Mouse (Mus musculus) C2C12 (cell line): ENCODE measurements at regions not wholly inside any gene's neighbourhood (a gene's known extent, or its start where the extent isn't known, plus 50 kb on each side); places are given as distances from the start of the nearest gene placed in this dataset.

Experiments used
- H3K27me3 ChIP-seq: one replicate; pipeline ENCODE4 v1.6.1; 2011; ENCODE audit not compliant: control insufficient read depth, insufficient read depth, insufficient read length
- H3K36me3 ChIP-seq: one replicate; pipeline ENCODE4 v1.6.1; 2011; ENCODE audit not compliant: control insufficient read depth, insufficient read depth
- H3K4me3 ChIP-seq: one replicate; pipeline ENCODE4 v1.5.1; 2011; ENCODE audit warnings: mild to moderate bottlenecking, control low read depth; ENCODE audit not compliant: poor library complexity, insufficient read depth, severe bottlenecking
- H3K79me2 ChIP-seq: one replicate; pipeline ENCODE4 v1.6.1; 2011; ENCODE audit not compliant: control insufficient read depth, insufficient read depth
- H3K79me3 ChIP-seq: one replicate; pipeline ENCODE4 v1.6.1; 2011; ENCODE audit warnings: low read depth, control low read depth
- H3ac ChIP-seq: one replicate; pipeline ENCODE3; 2011; ENCODE audit warnings: low read depth; ENCODE audit not compliant: control insufficient read depth, insufficient read length
- CEBPB ChIP-seq: IDR thresholded peaks from one replicate; pipeline ENCODE4 v1.6.1; 2011; ENCODE audit warnings: low read depth, mild to moderate bottlenecking, control low read depth, moderate library complexity
- CTCF ChIP-seq: IDR thresholded peaks from one replicate; pipeline ENCODE4 v1.5.1; 2011; ENCODE audit not compliant: control insufficient read depth, insufficient read depth, insufficient read length
- FOSL1 ChIP-seq: IDR thresholded peaks from one replicate; pipeline ENCODE4 v1.8.0; 2011; ENCODE audit warnings: mild to moderate bottlenecking, low read length; ENCODE audit not compliant: poor library complexity, insufficient read depth, severe bottlenecking
- MAX ChIP-seq: IDR thresholded peaks from one replicate; pipeline ENCODE4 v1.6.1; 2011; ENCODE audit warnings: mild to moderate bottlenecking, control low read depth
- MYOD1 ChIP-seq: IDR thresholded peaks from one replicate; pipeline ENCODE4 v1.6.1; 2011; ENCODE audit warnings: low read depth; ENCODE audit not compliant: control insufficient read depth, insufficient read length
- MYOG ChIP-seq: IDR thresholded peaks from one replicate; pipeline ENCODE4 v1.6.1; 2011; ENCODE audit not compliant: control insufficient read depth, insufficient read length; ENCODE audit errors: extremely low read depth
- USF1 ChIP-seq: IDR thresholded peaks from one replicate; pipeline ENCODE4 v1.6.1; 2011; ENCODE audit warnings: low read depth, mild to moderate bottlenecking, control low read depth, moderate library complexity

DNA sequence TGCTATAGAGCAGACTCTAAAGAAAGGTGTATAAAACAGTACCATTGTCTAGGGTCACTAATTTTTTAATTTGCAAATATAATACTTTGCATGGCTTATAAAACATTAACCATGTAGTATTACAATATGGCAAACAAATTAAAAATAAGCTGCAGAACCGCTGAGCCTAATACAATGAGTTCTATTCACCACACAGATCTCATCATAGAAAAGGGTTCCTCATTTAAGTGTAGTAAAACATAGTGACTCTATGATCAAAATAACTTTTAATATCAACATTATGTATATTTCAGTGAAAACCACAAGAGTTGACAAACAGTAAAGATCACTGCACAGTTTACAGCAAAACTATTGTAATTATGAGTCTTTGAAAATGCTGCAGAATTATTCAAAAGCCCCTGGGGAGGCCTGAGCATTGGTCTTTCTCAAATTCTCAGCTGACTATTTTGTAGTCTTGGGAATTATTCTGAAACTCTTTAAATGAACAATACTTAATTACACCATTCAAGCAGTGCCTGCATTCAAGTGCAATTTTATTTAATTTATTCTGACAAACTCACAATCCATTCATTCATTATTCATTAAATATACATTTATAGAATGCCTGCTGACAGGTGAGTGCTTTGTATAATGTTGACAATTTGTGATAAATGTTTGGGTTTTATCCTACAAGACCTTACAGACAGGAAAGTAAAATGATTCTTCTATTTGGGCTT lies 60.3 kb downstream of the Pcdh20 start:
- TF ChIP-seq CTCF: no peak
- TF ChIP-seq MYOG: no peak
- no peak for TF ChIP-seq USF1
- no peak for TF ChIP-seq CEBPB
- H3ac ChIP-seq: no peak overlapping the region
- no peak overlapping the region for H3K4me3 ChIP-seq

DNA sequence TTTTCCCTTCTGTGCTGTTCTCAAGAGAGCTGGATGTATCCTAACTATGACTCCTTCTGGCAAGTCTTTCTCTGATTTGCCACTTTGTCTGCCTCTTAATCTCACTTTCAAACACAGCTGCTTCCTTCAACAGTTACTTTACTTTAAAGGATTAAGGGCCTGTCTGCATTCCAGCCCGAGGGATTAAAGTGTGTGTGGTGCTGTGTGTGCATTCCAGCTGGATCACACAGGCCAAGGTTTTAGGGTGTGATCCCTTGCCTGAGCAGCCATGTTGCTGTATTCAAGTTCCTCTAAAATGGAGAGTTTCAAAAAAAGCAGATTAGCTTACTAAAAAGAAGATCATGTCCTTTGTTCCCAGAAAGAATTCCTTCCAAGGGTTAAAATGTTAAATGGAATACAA lies 71.9 kb downstream of the Pcdh20 start:
- H3K36me3 ChIP-seq: no peaks in the 10 kb centered on the region
- H3K4me3 ChIP-seq: no peak overlapping the region
- no peaks in the 10 kb centered on the region for H3K79me2 ChIP-seq
- no peak overlapping the region for H3ac ChIP-seq
- no peaks in the 10 kb centered on the region for H3K27me3 ChIP-seq
- H3K79me3 ChIP-seq: no peaks in the 10 kb centered on the region
- peak; percentile 43 for TF ChIP-seq MYOD1
- no peak for TF ChIP-seq MYOG
- no peak for TF ChIP-seq USF1

More for the DNA sequence above, 60.3 kb downstream of the Pcdh20 start:
- Histone ChIP-seq H3K79me2 (no peaks in the 10 kb centered on the region), H3K27me3 (no peaks in the 10 kb centered on the region), H3K36me3 (no peaks in the 10 kb centered on the region), H3K79me3 (no peaks in the 10 kb centered on the region)

- Histone ChIP-seq H3K79me3 (no peaks in the 10 kb centered on the region), H3K79me2 (no peaks in the 10 kb centered on the region), H3K27me3 (no peaks in the 10 kb centered on the region), H3K36me3 (no peaks in the 10 kb centered on the region), H3ac (no peak overlapping the region), H3K4me3 (no peak overlapping the region)
- no peak for TF ChIP-seq MAX
These were observed 74.0 kb downstream of the Pcdh20 start for GRCm38 (mm10) chr14:88397187-88397586.

GRCm38 (mm10) chr14:88395016-88395415 lies 76.2 kb downstream of the Pcdh20 start:
- Histone ChIP-seq H3K79me2 (no peaks in the 10 kb centered on the region), H3ac (no peak overlapping the region), H3K36me3 (no peaks in the 10 kb centered on the region), H3K4me3 (no peak overlapping the region), H3K27me3 (no peaks in the 10 kb centered on the region), H3K79me3 (no peaks in the 10 kb centered on the region)
- TF ChIP-seq FOSL1 (peak; percentile 85), USF1 (no peak)

DNA sequence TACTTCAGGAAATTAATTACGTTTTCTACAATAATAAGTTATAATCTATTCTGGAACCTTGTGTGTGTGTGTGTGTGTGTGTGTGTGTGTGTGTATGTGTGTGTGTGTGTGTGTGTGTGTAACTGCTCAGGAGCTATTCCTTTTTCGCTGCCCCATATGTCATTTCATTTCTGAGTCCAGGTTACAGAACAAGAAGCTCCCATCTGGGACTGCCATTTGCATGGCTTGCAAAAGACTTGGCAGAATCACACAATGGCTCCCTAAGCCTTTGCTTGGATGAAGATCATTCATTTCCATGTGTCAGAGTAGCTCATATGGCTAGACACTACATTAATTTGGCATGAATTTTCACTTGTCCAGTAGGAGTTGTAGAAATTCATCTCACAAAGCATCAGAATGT lies 86.6 kb downstream of the Pcdh20 start:
- no peak overlapping the region for H3ac ChIP-seq

GRCm38 (mm10) chr14:88347177-88347576 lies 124.0 kb downstream of the Pcdh20 start:
- Histone ChIP-seq H3K79me2 (no peaks in the 10 kb centered on the region), H3K79me3 (no peaks in the 10 kb centered on the region), H3ac (no peak overlapping the region), H3K27me3 (no peaks in the 10 kb centered on the region), H3K36me3 (no peaks in the 10 kb centered on the region), H3K4me3 (no peak overlapping the region)
- no peak for TF ChIP-seq CTCF
- no peak for TF ChIP-seq CEBPB
- no peak for TF ChIP-seq USF1
- no peak for TF ChIP-seq MYOD1
- no peak for TF ChIP-seq MYOG
- no peak for TF ChIP-seq FOSL1
- no peak for TF ChIP-seq MAX

More for the DNA sequence above, 86.6 kb downstream of the Pcdh20 start:
- Histone ChIP-seq H3K79me2 (no peaks in the 10 kb centered on the region), H3K79me3 (no peaks in the 10 kb centered on the region), H3K36me3 (no peaks in the 10 kb centered on the region), H3K4me3 (no peak overlapping the region), H3K27me3 (no peaks in the 10 kb centered on the region)
- TF ChIP-seq USF1: no peak

- no peak overlapping the region for H3K4me3 ChIP-seq
- H3ac ChIP-seq: no peak overlapping the region
- no peak for TF ChIP-seq CEBPB
- no peak for TF ChIP-seq FOSL1
- no peak for TF ChIP-seq MYOD1
- TF ChIP-seq MAX: no peak
- no peak for TF ChIP-seq CTCF
- TF ChIP-seq MYOG: no peak
- no peak for TF ChIP-seq USF1
- no peaks in the 10 kb centered on the region for H3K79me2 ChIP-seq
- H3K79me3 ChIP-seq: no peaks in the 10 kb centered on the region
- H3K27me3 ChIP-seq: no peaks in the 10 kb centered on the region
- no peaks in the 10 kb centered on the region for H3K36me3 ChIP-seq
These were observed 133.9 kb downstream of the Pcdh20 start for GRCm38 (mm10) chr14:88337304-88337703.
